Mouse (Mus musculus) embryonic facial prominence, embryonic 13.5 days (tissue): ENCODE measurements at regions not wholly inside any gene's neighbourhood (a gene's known extent, or its start where the extent isn't known, plus 50 kb on each side); places are given as distances from the start of the nearest gene placed in this dataset.

ENCODE experiments used
- ATAC-seq: fragments of 200-750 bp; cut with Nextera tagmentation; 2 replicates; pipeline ENCODE4 v1.8.0; 2017; ENCODE audit warnings: low read depth; ENCODE audit not compliant: insufficient number of reproducible peaks, insufficient read depth, low FRiP score, low TSS enrichment
- H3K27ac ChIP-seq: fragments of 300-500 bp; sonication (generic); 2 replicates; pipeline ENCODE4 v1.5.1; 2015; ENCODE audit warnings: moderate library complexity, mild to moderate bottlenecking, inconsistent platforms
- H3K27me3 ChIP-seq: fragments of 300-500 bp; sonication (generic); 2 replicates; pipeline ENCODE4 v1.6.1; 2015; ENCODE audit warnings: mild to moderate bottlenecking, inconsistent platforms
- H3K36me3 ChIP-seq: fragments of 300-500 bp; sonication (generic); 2 replicates; pipeline ENCODE4 v1.6.1; 2015; ENCODE audit warnings: mild to moderate bottlenecking, inconsistent platforms
- H3K4me1 ChIP-seq: fragments of 300-500 bp; sonication (generic); 2 replicates; pipeline ENCODE4 v1.6.1; 2015; ENCODE audit warnings: inconsistent platforms
- H3K4me2 ChIP-seq: fragments of 300-500 bp; sonication (generic); 2 replicates; pipeline ENCODE4 v1.6.1; 2015; ENCODE audit warnings: moderate library complexity, mild to moderate bottlenecking, inconsistent platforms
- H3K4me3 ChIP-seq: fragments of 300-500 bp; sonication (generic); 2 replicates; pipeline ENCODE4 v1.5.1; 2015; ENCODE audit warnings: mild to moderate bottlenecking, inconsistent platforms
- H3K9ac ChIP-seq: fragments of 300-500 bp; sonication (generic); 2 replicates; pipeline ENCODE4 v1.6.1; 2015; ENCODE audit warnings: mild to moderate bottlenecking, inconsistent platforms
- H3K9me3 ChIP-seq: fragments of 300-500 bp; sonication (generic); 2 replicates; pipeline ENCODE4 v1.6.1; 2016; ENCODE audit warnings: inconsistent platforms
- WGBS: fragments of 180-500 bp; shearing (Covaris S2); methylation state at CpG from one replicate; pipeline ENCODE4 v1.1.7; 2015; ENCODE audit warnings: mixed read lengths; 5-methylcytosine and 5-hydroxymethylcytosine counted together

GRCm38 (mm10) chr14:71805624-71806023, 686.0 kb downstream of the Gm9195 start:
- H3K27ac ChIP-seq = no peak overlapping the region
- no peaks in the 10 kb centered on the region for H3K27me3 ChIP-seq
- no peak overlapping the region for H3K4me3 ChIP-seq
- 72% methylated on average over 3 of the region's 3 CpGs for WGBS
- no peak overlapping the region for H3K9ac ChIP-seq
- H3K36me3 ChIP-seq = no peaks in the 10 kb centered on the region
- no peak for ATAC-seq
- H3K4me2 ChIP-seq = no peak overlapping the region
- no peaks in the 10 kb centered on the region for H3K9me3 ChIP-seq
- H3K4me1 ChIP-seq = no peaks in the 10 kb centered on the region

GRCm38 (mm10) chr14:71799861-71800260, 691.8 kb downstream of the Gm9195 start:
- no peak for ATAC-seq
- no peak overlapping the region for H3K4me3 ChIP-seq
- 65% methylated on average over 4 of the region's 4 CpGs for WGBS
- no peaks in the 10 kb centered on the region for H3K27me3 ChIP-seq
- H3K4me2 ChIP-seq = no peak overlapping the region
- H3K4me1 ChIP-seq = no peaks in the 10 kb centered on the region
- H3K27ac ChIP-seq = no peak overlapping the region
- H3K36me3 ChIP-seq = no peaks in the 10 kb centered on the region
- H3K9ac ChIP-seq = no peak overlapping the region
- H3K9me3 ChIP-seq = no peaks in the 10 kb centered on the region

- no peak overlapping the region for H3K4me2 ChIP-seq
- no peaks in the 10 kb centered on the region for H3K27me3 ChIP-seq
- WGBS = 77% methylated on average over 3 of the region's 3 CpGs
- no peak overlapping the region for H3K4me3 ChIP-seq
- no peak overlapping the region for H3K9ac ChIP-seq
- H3K9me3 ChIP-seq = no peaks in the 10 kb centered on the region
- ATAC-seq = no peak
- no peaks in the 10 kb centered on the region for H3K4me1 ChIP-seq
- no peaks in the 10 kb centered on the region for H3K36me3 ChIP-seq
- no peak overlapping the region for H3K27ac ChIP-seq
These were observed 695.9 kb downstream of the Gm9195 start for GRCm38 (mm10) chr14:71795713-71796112.

GRCm38 (mm10) chr14:71776990-71777525, 714.6 kb downstream of the Gm9195 start:
- Histone ChIP-seq H3K27ac (peak overlapping the region; percentile 73), H3K4me3 (no peak overlapping the region), H3K27me3 (no peaks in the 10 kb centered on the region), H3K4me1 (peaks cover 5% of the 10 kb centered on the region), H3K9me3 (no peaks in the 10 kb centered on the region), H3K36me3 (no peaks in the 10 kb centered on the region), H3K4me2 (no peak overlapping the region), H3K9ac (no peak overlapping the region)
- WGBS = 21% methylated on average over 1 of the region's 1 CpGs
- 0 out of 2 replicates have a peak, but pooled peaks have one; percentile 59 for ATAC-seq

GRCm38 (mm10) chr14:71766856-71767255, 724.8 kb downstream of the Gm9195 start:
- no peak for ATAC-seq
- Histone ChIP-seq H3K4me3 (no peak overlapping the region), H3K9me3 (no peaks in the 10 kb centered on the region; the same call in 1 of the 2 replicates), H3K36me3 (no peaks in the 10 kb centered on the region), H3K9ac (no peak overlapping the region), H3K27me3 (no peaks in the 10 kb centered on the region), H3K4me2 (no peak overlapping the region), H3K4me1 (no peaks in the 10 kb centered on the region), H3K27ac (no peak overlapping the region)
- 78% methylated on average over 1 of the region's 1 CpGs for WGBS

- H3K4me1 ChIP-seq = no peaks in the 10 kb centered on the region
- H3K9me3 ChIP-seq = no peaks in the 10 kb centered on the region
- 89% methylated on average over 4 of the region's 4 CpGs for WGBS
These were observed 763.1 kb downstream of the Gm9195 start for GRCm38 (mm10) chr14:71728542-71728941.

GRCm38 (mm10) chr14:71723526-71723925, 768.1 kb downstream of the Gm9195 start:
- H3K4me2 ChIP-seq = no peak overlapping the region
- H3K9me3 ChIP-seq = no peaks in the 10 kb centered on the region
- no peaks in the 10 kb centered on the region for H3K4me1 ChIP-seq
- WGBS = 36% methylated on average over 2 of the region's 2 CpGs
- no peaks in the 10 kb centered on the region for H3K36me3 ChIP-seq
- H3K27ac ChIP-seq = no peak overlapping the region
- no peaks in the 10 kb centered on the region for H3K27me3 ChIP-seq
- no peak for ATAC-seq
- no peak overlapping the region for H3K9ac ChIP-seq
- no peak overlapping the region for H3K4me3 ChIP-seq

More at GRCm38 (mm10) chr14:71728542-71728941, 763.1 kb downstream of the Gm9195 start:
- H3K9ac ChIP-seq = no peak overlapping the region
- no peak overlapping the region for H3K4me2 ChIP-seq
- H3K36me3 ChIP-seq = no peaks in the 10 kb centered on the region
- no peak for ATAC-seq
- H3K27me3 ChIP-seq = no peaks in the 10 kb centered on the region
- no peak overlapping the region for H3K27ac ChIP-seq
- H3K4me3 ChIP-seq = no peak overlapping the region

GRCm38 (mm10) chr14:71709528-71710289, 781.9 kb downstream of the Gm9195 start:
- Histone ChIP-seq H3K9me3 (no peaks in the 10 kb centered on the region), H3K36me3 (no peaks in the 10 kb centered on the region), H3K4me2 (no peak overlapping the region), H3K9ac (no peak overlapping the region), H3K4me3 (no peak overlapping the region), H3K27me3 (no peaks in the 10 kb centered on the region), H3K4me1 (no peaks in the 10 kb centered on the region), H3K27ac (no peak overlapping the region)
- no peak for ATAC-seq
- 59% methylated on average over 5 of the region's 5 CpGs for WGBS

- Histone ChIP-seq H3K27me3 (no peaks in the 10 kb centered on the region), H3K4me3 (no peak overlapping the region), H3K36me3 (no peaks in the 10 kb centered on the region), H3K27ac (no peak overlapping the region), H3K4me1 (no peaks in the 10 kb centered on the region), H3K9me3 (no peaks in the 10 kb centered on the region), H3K4me2 (no peak overlapping the region), H3K9ac (no peak overlapping the region)
- ATAC-seq = no peak
- 74% methylated on average over 3 of the region's 3 CpGs for WGBS
These were observed 798.7 kb downstream of the Gm9195 start for GRCm38 (mm10) chr14:71692752-71693437.

- Histone ChIP-seq H3K36me3 (no peaks in the 10 kb centered on the region), H3K4me1 (no peaks in the 10 kb centered on the region), H3K9me3 (no peaks in the 10 kb centered on the region), H3K27me3 (peaks cover 3% of the 10 kb centered on the region; the same call in 1 of the 2 replicates), H3K4me3 (no peak overlapping the region), H3K9ac (no peak overlapping the region), H3K4me2 (no peak overlapping the region), H3K27ac (no peak overlapping the region)
- WGBS = 72% methylated on average over 4 of the region's 4 CpGs
- no peak for ATAC-seq
These were observed 817.1 kb downstream of the Gm9195 start for GRCm38 (mm10) chr14:71674564-71674963.

- Histone ChIP-seq H3K27ac (no peak overlapping the region), H3K4me3 (no peak overlapping the region), H3K36me3 (no peaks in the 10 kb centered on the region), H3K4me2 (no peak overlapping the region), H3K4me1 (no peaks in the 10 kb centered on the region), H3K27me3 (peaks cover 3% of the 10 kb centered on the region; the same call in 1 of the 2 replicates), H3K9ac (no peak overlapping the region), H3K9me3 (no peaks in the 10 kb centered on the region)
- ATAC-seq = no peak
- WGBS = 86% methylated on average over 2 of the region's 2 CpGs
These were observed 817.8 kb downstream of the Gm9195 start for GRCm38 (mm10) chr14:71673837-71674236.

GRCm38 (mm10) chr14:71672481-71672880, 819.2 kb downstream of the Gm9195 start:
- H3K27ac ChIP-seq = no peak overlapping the region
- no peaks in the 10 kb centered on the region for H3K4me1 ChIP-seq
- no peak overlapping the region for H3K4me2 ChIP-seq
- no peaks in the 10 kb centered on the region for H3K9me3 ChIP-seq
- H3K9ac ChIP-seq = no peak overlapping the region
- no peak for ATAC-seq
- no peaks in the 10 kb centered on the region for H3K36me3 ChIP-seq
- H3K4me3 ChIP-seq = no peak overlapping the region
- peaks cover 3% of the 10 kb centered on the region; the same call in 1 of the 2 replicates for H3K27me3 ChIP-seq
- WGBS = 57% methylated on average over 1 of the region's 1 CpGs
